Mouse (Mus musculus): ENCODE measurements at regions not wholly inside any gene's neighbourhood (a gene's known extent, or its start where the extent isn't known, plus 50 kb on each side); places are given as distances from the start of the nearest gene placed in this dataset.
"Not testable (repeated sequence)": the region's sequence is repeated elsewhere in the genome, so short reads cannot be mapped to it uniquely, and the experiment has no call there.

- no peaks in the 10 kb centered on the region; the same call in 1 of the 2 replicates for H3K27me3 ChIP-seq (ENCODE audit: low read depth, poor library complexity, severe bottlenecking)
- DNase-seq (ENCODE audit: low spot score), result no peak
- H3K36me3 ChIP-seq, result no peaks in the 10 kb centered on the region
- H3K9me3 ChIP-seq (replicated peaks), result no peaks in the 10 kb centered on the region
- 0 out of 2 replicates have a peak, but pooled peaks cover 2% of the 10 kb centered on the region for H3K4me1 ChIP-seq
- no peak overlapping the region for H3K27ac ChIP-seq (replicated peaks)
- no peak overlapping the region for H3K4me3 ChIP-seq
- WGBS, result 79% methylated on average over 8 of the region's 8 CpGs
Measured at GRCm38 (mm10) chr10:19503846-19504765, 87.6 kb upstream of the Ifngr1 start.

GRCm38 (mm10) chr10:19505174-19505573, 86.6 kb upstream of the Ifngr1 start:
- DNase-seq (ENCODE audit: low spot score), result no peak
- no peaks in the 10 kb centered on the region for H3K9me3 ChIP-seq (replicated peaks)
- H3K4me3 ChIP-seq, result no peak overlapping the region
- WGBS, result 94% methylated on average over 1 of the region's 1 CpGs
- 0 out of 2 replicates have a peak, but pooled peaks cover 2% of the 10 kb centered on the region for H3K4me1 ChIP-seq
- H3K27ac ChIP-seq (replicated peaks), result no peak overlapping the region
- no peaks in the 10 kb centered on the region for H3K36me3 ChIP-seq
- H3K27me3 ChIP-seq (ENCODE audit: low read depth, poor library complexity, severe bottlenecking), result no peaks in the 10 kb centered on the region; the same call in 1 of the 2 replicates

GRCm38 (mm10) chr10:19505979-19506378, 85.8 kb upstream of the Ifngr1 start:
- 85% methylated on average over 6 of the region's 6 CpGs for WGBS
- Histone ChIP-seq H3K4me1 (0 out of 2 replicates have a peak, but pooled peaks cover 2% of the 10 kb centered on the region), H3K4me3 (no peak overlapping the region), H3K27ac (replicated peaks) (no peak overlapping the region), H3K36me3 (no peaks in the 10 kb centered on the region), H3K27me3 (ENCODE audit: low read depth, poor library complexity, severe bottlenecking) (no peaks in the 10 kb centered on the region; the same call in 1 of the 2 replicates), H3K9me3 (replicated peaks) (no peaks in the 10 kb centered on the region)
- no peak for DNase-seq (ENCODE audit: low spot score)

- Histone ChIP-seq H3K27me3 (ENCODE audit: low read depth, poor library complexity, severe bottlenecking) (no peaks in the 10 kb centered on the region; the same call in 1 of the 2 replicates), H3K36me3 (no peaks in the 10 kb centered on the region), H3K4me3 (no peak overlapping the region), H3K27ac (replicated peaks) (no peak overlapping the region), H3K9me3 (replicated peaks) (no peaks in the 10 kb centered on the region), H3K4me1 (0 out of 2 replicates have a peak, but pooled peaks cover 2% of the 10 kb centered on the region)
- DNase-seq (ENCODE audit: low spot score), result no peak
Measured at GRCm38 (mm10) chr10:19506434-19506833, 85.3 kb upstream of the Ifngr1 start.

- 74% methylated on average over 5 of the region's 5 CpGs for WGBS
- DNase-seq (ENCODE audit: low spot score), result no peak
- Histone ChIP-seq H3K27me3 (ENCODE audit: low read depth, poor library complexity, severe bottlenecking) (no peaks in the 10 kb centered on the region; the same call in 1 of the 2 replicates), H3K4me3 (no peak overlapping the region), H3K4me1 (0 out of 2 replicates have a peak, but pooled peaks cover 2% of the 10 kb centered on the region), H3K27ac (replicated peaks) (no peak overlapping the region), H3K36me3 (no peaks in the 10 kb centered on the region), H3K9me3 (replicated peaks) (no peaks in the 10 kb centered on the region)
Measured at GRCm38 (mm10) chr10:19508221-19508745, 83.5 kb upstream of the Ifngr1 start.

- DNase-seq (ENCODE audit: low spot score), result no peak
- no peaks in the 10 kb centered on the region; the same call in 1 of the 2 replicates for H3K27me3 ChIP-seq (ENCODE audit: low read depth, poor library complexity, severe bottlenecking)
- H3K36me3 ChIP-seq, result no peaks in the 10 kb centered on the region
- no peaks in the 10 kb centered on the region for H3K9me3 ChIP-seq (replicated peaks)
- H3K4me1 ChIP-seq, result 0 out of 2 replicates have a peak, but pooled peaks cover 2% of the 10 kb centered on the region
- H3K4me3 ChIP-seq, result no peak overlapping the region
- WGBS, result 85% methylated on average over 10 of the region's 10 CpGs
- no peak overlapping the region for H3K27ac ChIP-seq (replicated peaks)
Measured at GRCm38 (mm10) chr10:19510047-19510446, 81.7 kb upstream of the Ifngr1 start.

- not testable (repeated sequence) for H3K4me1 ChIP-seq; H3K27me3 ChIP-seq (ENCODE audit: low read depth, poor library complexity, severe bottlenecking); H3K4me3 ChIP-seq; H3K27ac ChIP-seq (replicated peaks); DNase-seq (ENCODE audit: low spot score); H3K36me3 ChIP-seq; H3K9me3 ChIP-seq (replicated peaks)
Measured at GRCm38 (mm10) chr10:19514366-19514765, 77.4 kb upstream of the Ifngr1 start.

- WGBS, result 92% methylated on average over 2 of the region's 2 CpGs
- no peak overlapping the region for H3K27ac ChIP-seq (replicated peaks)
- no peaks in the 10 kb centered on the region for H3K36me3 ChIP-seq
- peak; percentile 17 for DNase-seq (ENCODE audit: low spot score)
- H3K4me1 ChIP-seq, result no peaks in the 10 kb centered on the region
- no peaks in the 10 kb centered on the region for H3K9me3 ChIP-seq (replicated peaks)
- H3K4me3 ChIP-seq, result no peak overlapping the region
- no peaks in the 10 kb centered on the region for H3K27me3 ChIP-seq (ENCODE audit: low read depth, poor library complexity, severe bottlenecking)
Measured at GRCm38 (mm10) chr10:19514837-19515236, 76.9 kb upstream of the Ifngr1 start.

GRCm38 (mm10) chr10:19516011-19516410, 75.7 kb upstream of the Ifngr1 start:
- no peak overlapping the region for H3K4me3 ChIP-seq
- 91% methylated on average over 3 of the region's 3 CpGs for WGBS
- no peaks in the 10 kb centered on the region for H3K9me3 ChIP-seq (replicated peaks)
- no peaks in the 10 kb centered on the region for H3K36me3 ChIP-seq
- no peak for DNase-seq (ENCODE audit: low spot score)
- H3K4me1 ChIP-seq, result no peaks in the 10 kb centered on the region
- H3K27me3 ChIP-seq (ENCODE audit: low read depth, poor library complexity, severe bottlenecking), result no peaks in the 10 kb centered on the region
- no peak overlapping the region for H3K27ac ChIP-seq (replicated peaks)

GRCm38 (mm10) chr10:19517093-19517492, 74.7 kb upstream of the Ifngr1 start:
- H3K27ac ChIP-seq (replicated peaks), result no peak overlapping the region
- no peaks in the 10 kb centered on the region for H3K9me3 ChIP-seq (replicated peaks)
- no peak overlapping the region for H3K4me3 ChIP-seq
- H3K36me3 ChIP-seq, result no peaks in the 10 kb centered on the region
- no peaks in the 10 kb centered on the region for H3K4me1 ChIP-seq
- DNase-seq (ENCODE audit: low spot score), result no peak
- 78% methylated on average over 2 of the region's 2 CpGs for WGBS
- no peaks in the 10 kb centered on the region for H3K27me3 ChIP-seq (ENCODE audit: low read depth, poor library complexity, severe bottlenecking)

GRCm38 (mm10) chr10:19518763-19519162, 73.0 kb upstream of the Ifngr1 start:
- H3K4me1 ChIP-seq, result no peaks in the 10 kb centered on the region
- no peaks in the 10 kb centered on the region for H3K27me3 ChIP-seq (ENCODE audit: low read depth, poor library complexity, severe bottlenecking)
- no peak overlapping the region for H3K4me3 ChIP-seq
- no peak overlapping the region for H3K27ac ChIP-seq (replicated peaks)
- H3K36me3 ChIP-seq, result no peaks in the 10 kb centered on the region
- WGBS, result 17% methylated on average over 6 of the region's 6 CpGs
- DNase-seq (ENCODE audit: low spot score), result no peak
- H3K9me3 ChIP-seq (replicated peaks), result no peaks in the 10 kb centered on the region

- H3K4me3 ChIP-seq, result no peak overlapping the region
- no peaks in the 10 kb centered on the region for H3K9me3 ChIP-seq (replicated peaks)
- WGBS, result 73% methylated on average over 2 of the region's 2 CpGs
- no peaks in the 10 kb centered on the region for H3K36me3 ChIP-seq
- H3K27ac ChIP-seq (replicated peaks), result no peak overlapping the region
- DNase-seq (ENCODE audit: low spot score), result no peak
- H3K27me3 ChIP-seq (ENCODE audit: low read depth, poor library complexity, severe bottlenecking), result no peaks in the 10 kb centered on the region
- H3K4me1 ChIP-seq, result no peaks in the 10 kb centered on the region
Measured at GRCm38 (mm10) chr10:19522198-19522597, 69.6 kb upstream of the Ifngr1 start.

- H3K36me3 ChIP-seq, result no peaks in the 10 kb centered on the region
- no peak for DNase-seq (ENCODE audit: low spot score)
- H3K9me3 ChIP-seq (replicated peaks), result no peaks in the 10 kb centered on the region
- no peak overlapping the region for H3K4me3 ChIP-seq
- no peak overlapping the region for H3K27ac ChIP-seq (replicated peaks)
- H3K27me3 ChIP-seq (ENCODE audit: low read depth, poor library complexity, severe bottlenecking), result no peaks in the 10 kb centered on the region
- H3K4me1 ChIP-seq, result no peaks in the 10 kb centered on the region
Measured at GRCm38 (mm10) chr10:19525939-19526338, 65.8 kb upstream of the Ifngr1 start.

Data from midbrain, embryonic 10.5 days (tissue).